Mouse (Mus musculus) heart, adult 10 weeks (tissue): ENCODE results near the gene Ssbp1. TPM values are rescaled to one million over a fixed set of nuclear protein-coding genes. Genes with fewer than 3 reads are reported as not detected.

ENCODE experiments used
- polyA plus RNA-seq: library from polyadenylated mRNA; stranded (reverse); fragments of 350-450 nt; fragmentation: Illumina TruSeq; extraction: RNeasy Lipid Tissue Mini Kit (QIAGEN cat#74804); gene quantifications from one replicate; pipeline ENCODE4 v1.2.3, GENCODE M21; 2014; ENCODE audit warnings: low read depth, low replicate concordance

Ssbp1 gene
- polyA plus RNA-seq: 74.1 TPM

DNA sequence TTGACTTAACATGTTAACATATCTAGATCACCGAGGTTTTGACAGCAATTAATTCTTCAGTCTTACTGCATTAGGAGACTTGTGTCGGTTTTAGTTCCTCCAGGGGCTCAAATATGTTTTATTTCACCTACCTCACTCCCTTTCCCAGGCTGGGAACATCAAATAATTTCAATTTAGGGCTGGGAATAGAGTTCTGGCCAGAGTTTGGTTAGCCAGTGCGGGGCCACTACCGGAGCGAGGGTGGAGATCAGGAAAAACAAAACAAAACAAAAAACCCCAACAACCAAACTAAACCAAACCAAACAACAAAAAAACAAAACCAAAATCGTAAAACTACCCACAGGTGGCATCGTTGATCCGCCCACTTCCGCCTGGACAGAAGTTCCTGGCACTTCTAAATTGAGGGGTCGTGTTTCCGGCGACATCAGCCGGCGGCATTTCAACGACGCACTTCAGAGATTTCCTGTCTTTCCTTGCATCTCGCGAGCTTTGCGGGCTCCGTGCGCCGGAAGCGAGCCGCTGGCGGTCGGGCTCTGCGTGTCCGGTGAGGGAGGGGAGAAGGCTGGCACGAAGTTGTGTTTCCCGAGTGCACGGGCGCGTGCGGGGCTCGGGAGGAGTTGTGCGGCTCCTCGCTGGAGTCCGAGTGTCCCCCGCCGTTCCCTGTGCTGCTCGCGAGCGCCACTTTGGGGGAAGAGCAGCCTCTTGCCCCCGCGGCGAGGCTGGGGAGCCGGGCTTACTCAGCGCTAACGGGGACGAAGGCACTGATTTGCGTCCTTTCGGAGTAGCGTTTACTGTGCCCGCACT, at the start of gene Ssbp1:
Gene Ssbp1 (plus strand): TSS at position 437 of the 804 bp plus-strand sequence.

DNA sequence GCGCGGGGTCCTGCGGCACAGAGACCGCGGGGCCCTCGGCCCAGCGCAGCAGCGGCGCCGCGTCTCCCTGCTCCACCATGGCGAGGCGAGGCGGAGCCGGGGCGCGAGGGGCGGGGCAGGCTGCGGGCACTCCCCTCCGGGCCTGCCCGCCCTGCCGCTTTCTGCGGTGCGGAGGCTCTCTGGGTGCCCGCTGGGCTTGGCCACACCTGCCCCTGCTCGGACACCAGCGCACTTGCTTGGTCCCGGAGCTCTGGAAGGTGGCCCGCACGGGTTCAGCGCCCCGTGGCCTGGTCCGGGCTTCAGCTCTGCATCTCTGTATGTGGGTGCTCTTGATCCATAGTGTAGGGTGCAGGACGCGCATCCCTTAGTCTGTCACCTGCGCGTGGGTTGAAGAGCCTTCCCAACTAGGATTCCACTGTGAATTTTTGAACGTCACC, 35.1 kb upstream of the Ssbp1 start, which contains the start of gene E330009J07Rik:
Gene E330009J07Rik (minus strand): TSS at position 89 of the 437 bp plus-strand sequence.

GRCm38 (mm10) chr6:40438936-40439335, 32.2 kb upstream of the Ssbp1 start, which contains the start of gene Wee2:
Wee2 (plus strand) TSS chr6:40439088.

DNA sequence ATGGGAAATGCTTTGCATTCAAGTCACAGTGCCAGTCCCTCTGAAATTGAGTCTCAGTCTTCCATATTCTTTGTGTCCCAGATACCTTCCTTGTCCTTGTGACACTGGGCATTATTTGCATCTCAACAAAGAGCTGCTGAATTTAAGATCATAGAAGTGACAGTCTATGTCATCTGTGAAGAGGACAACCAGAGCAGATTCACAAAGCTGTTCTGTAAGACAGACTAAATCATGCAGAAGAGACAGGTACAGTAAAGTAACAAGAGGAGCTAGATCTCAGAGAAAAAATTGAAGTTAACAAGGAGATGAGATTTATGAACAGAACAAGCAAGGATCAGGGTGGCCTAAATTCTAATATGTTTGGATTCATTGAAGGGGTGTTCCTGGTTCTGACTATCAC, 19.8 kb downstream of the Ssbp1 start, which contains the start of gene Tas2r137:
Gene Tas2r137 (plus strand): TSS at position 301 of the 400 bp plus-strand sequence.

DNA sequence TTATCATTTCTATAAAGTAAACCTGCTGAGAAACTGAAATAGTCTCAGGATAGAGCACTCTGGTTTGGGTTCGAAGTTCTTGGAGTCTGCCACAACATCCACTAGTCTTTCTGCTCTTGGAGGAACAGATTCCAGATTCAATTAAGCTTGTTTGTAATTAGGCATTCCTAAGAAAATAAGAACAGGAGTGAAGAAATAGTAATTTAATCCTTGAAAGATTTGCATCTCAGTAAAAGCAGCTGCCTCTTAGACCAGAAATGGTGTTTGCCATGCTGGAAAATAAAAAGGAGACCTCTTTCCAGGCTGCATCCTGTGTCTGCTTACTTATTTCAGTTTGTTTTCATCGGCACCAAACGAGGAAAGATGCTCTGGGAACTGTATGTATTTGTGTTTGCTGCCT, 22.1 kb downstream of the Ssbp1 start, which contains the start of gene Tas2r108:
Gene Tas2r108 (plus strand): TSS at position 301 of the 400 bp plus-strand sequence.

DNA sequence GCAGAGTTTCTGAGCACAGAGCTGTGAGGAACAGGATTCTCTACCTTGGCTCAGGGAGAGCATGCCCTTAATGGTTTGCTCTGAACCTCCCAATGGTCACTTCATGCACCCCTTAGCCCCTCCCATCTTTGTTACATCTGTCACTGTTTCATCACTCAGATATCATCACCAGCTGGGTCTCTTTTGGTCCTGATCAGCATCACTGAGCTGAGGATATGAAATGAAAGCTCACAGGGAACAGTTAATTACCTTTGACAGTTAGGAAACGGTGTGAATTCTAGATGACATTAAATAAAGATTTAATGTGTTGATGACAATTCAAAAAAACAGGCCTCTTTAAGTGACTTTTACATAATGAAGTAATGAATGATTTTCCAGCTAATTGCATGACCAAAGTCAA, 48.3 kb downstream of the Ssbp1 start, which contains the start of gene Prss37:
Gene Prss37 (minus strand): TSS at position 101 of the 400 bp plus-strand sequence.

Other genes starting within 250 kb of the Ssbp1 start
- gene Agk, start 146.2 kb upstream of the Ssbp1 start, polyA plus RNA-seq: 16.6 TPM
- gene E330009J07Rik, start 35.2 kb upstream of the Ssbp1 start, polyA plus RNA-seq: 2.8 TPM
- gene Wee2, start 32.3 kb upstream of the Ssbp1 start, polyA plus RNA-seq: not detected
- gene Tas2r137, start 19.9 kb downstream of the Ssbp1 start, polyA plus RNA-seq: not detected
- not detected for gene Tas2r108, start 22.2 kb downstream of the Ssbp1 start, polyA plus RNA-seq
- gene Prss37, start 48.2 kb downstream of the Ssbp1 start, polyA plus RNA-seq: not detected
- gene Olfr461, start 83.7 kb downstream of the Ssbp1 start, polyA plus RNA-seq: not detected
- gene Olfr460, start 98.1 kb downstream of the Ssbp1 start, polyA plus RNA-seq: not detected
- gene Clec5a, start 114.5 kb downstream of the Ssbp1 start, polyA plus RNA-seq: 1.8 TPM
- gene Tas2r138, start 142.0 kb downstream of the Ssbp1 start, polyA plus RNA-seq: not detected
- gene Mgam, start 157.5 kb downstream of the Ssbp1 start, polyA plus RNA-seq: 0.47 TPM